Mouse (Mus musculus): ENCODE data around the gene Slc12a6.
"Not testable (repeated sequence)": the region's sequence is repeated elsewhere in the genome, so short reads cannot be mapped to it uniquely, and the experiment has no call there.

Slc12a6 gene

GRCm38 (mm10) chr2:112262779-112263295 lies 2.8 kb upstream of the Slc12a6 start:
- no peak for DNase-seq

GRCm38 (mm10) chr2:112264364-112264763 lies 1.3 kb upstream of the Slc12a6 start:
- no peak for DNase-seq

DNA sequence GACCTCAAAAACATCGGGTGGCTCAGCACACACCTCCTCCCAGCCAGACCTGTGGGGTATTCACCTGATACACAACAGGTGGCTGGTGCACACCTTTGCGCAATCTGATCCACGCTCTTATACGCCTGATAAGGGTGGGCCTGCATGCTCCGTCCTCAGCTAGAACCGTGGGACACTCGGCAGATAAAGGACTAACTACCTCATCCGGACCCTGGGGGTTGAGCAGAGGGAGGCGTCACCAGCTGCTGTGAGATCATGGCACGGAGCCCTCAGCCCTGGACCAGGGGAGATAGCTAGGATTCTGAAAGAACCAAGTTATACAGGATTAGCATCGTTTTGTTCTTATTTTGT lies 592 bp downstream of the Slc12a6 start, which contains the start of gene Gm21985:
Gene Gm21985 (plus strand): TSS at position 73 of the 351 bp plus-strand sequence.
- DNase-seq = peak in 1 of 2 experiments; percentile 53

DNA sequence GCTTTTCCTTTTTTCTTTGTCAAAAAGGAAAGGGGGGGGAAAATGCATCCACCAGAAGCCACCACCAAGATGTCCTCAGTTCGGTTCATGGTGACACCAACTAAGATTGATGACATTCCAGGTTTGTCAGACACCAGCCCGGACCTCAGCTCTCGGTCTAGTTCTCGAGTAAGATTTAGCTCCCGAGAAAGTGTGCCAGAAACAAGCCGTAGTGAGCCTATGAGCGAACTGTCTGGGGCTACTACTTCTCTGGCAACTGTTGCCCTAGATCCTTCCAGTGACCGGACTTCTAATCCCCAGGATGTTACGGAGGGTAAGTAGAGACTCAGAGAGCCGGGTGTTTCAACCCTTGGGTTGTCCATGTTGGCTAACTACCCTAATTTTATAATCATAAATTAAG lies 1.2 kb downstream of the Slc12a6 start:
- DNase-seq = no peak

GRCm38 (mm10) chr2:112267547-112268269 lies 2.1 kb downstream of the Slc12a6 start:
- DNase-seq = no peak

DNA sequence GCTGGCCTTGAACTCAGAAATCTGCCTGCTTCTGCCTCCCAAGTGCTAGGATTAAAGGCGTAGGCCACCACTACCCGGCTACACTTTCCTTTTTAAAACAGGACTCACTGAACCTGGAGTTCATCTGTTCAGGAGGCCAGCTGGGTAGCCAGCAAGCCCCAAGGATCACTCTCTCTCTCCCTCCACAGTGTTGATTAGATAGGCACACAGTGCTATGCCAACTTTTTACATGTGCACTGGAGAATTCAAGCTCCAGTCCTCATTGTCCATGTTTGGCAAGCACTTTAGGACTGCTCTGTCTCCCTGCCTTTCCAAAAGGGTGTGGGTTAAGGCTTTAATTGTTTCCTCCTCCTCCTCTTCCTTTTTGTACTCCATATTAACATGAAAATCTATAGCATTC lies 4.4 kb downstream of the Slc12a6 start:
- no peak for DNase-seq

- DNase-seq = no peak
These were observed 7.3 kb downstream of the Slc12a6 start for GRCm38 (mm10) chr2:112272909-112273308.

GRCm38 (mm10) chr2:112273474-112273873 lies 7.8 kb downstream of the Slc12a6 start:
- DNase-seq = no peak

DNA sequence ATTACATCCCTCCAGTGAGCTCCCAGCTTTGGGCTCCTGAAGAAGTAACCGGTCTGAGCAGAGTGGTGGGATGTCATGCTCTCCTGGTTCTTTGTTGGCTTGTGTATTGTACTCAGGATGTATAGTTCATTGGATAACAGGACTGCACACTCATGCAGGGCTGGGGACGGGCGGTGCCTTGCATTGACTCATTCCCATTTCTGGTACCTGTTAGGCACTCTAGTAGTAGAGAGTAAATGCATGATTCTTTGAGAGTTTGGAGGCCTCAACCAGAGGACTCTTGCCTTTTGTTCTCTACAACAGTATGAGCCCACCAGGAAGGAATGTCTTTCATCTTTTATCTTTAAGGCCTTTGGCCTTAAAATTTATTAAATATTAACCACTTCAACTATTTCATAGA lies 11.2 kb downstream of the Slc12a6 start:
- no peak for DNase-seq

DNA sequence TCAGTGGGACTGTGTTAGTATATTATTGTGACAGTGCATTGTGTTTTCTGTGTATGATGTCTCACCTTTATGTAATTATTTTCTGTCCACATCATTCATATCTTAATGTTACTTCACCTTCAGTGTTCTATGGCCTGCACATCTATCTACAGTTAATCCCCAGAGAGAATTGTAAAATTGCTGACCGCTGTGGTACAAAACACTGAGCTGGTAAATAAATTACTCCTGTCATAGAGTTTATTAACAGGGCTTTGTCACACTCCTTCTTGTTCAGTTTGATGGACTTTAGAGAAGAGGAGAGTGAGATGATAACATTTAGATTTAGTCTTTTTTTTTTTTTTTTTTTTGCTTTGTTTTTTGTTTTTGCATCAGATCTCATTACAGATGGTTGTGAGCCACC lies 17.2 kb downstream of the Slc12a6 start:
- DNase-seq = peak in 1 of 2 experiments; percentile 33

DNA sequence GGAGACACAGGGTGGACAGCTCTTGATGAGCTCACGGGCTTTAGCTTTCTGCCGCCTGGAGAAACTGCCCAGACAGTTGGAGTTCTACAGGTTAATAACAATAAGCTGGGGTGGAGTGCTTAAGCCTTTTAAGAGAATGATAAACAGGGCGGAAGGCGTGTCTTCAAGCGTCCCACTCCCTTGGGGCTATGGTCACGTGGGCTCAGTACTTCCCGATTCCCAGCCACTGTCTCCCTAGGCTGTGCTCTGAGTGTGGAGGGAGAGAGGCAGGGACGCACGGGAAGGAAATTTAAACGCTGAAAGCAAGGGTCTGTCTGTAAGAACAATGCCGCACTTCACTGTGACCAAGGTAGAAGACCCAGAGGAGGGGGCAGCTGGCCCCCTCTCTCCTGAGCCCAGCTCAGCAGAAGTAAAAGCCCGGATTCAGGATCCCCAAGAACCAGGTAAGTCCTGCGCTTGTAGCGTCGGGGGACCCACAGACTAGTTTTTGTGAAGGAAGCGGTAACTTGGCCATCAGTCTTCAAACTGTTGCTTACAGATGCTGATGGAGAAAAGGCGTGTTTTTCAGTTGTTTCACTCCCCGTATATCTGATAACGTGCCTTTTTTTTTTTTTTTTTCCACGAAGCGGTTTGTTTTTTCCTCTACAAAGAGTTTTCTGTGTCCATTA lies 18.9 kb downstream of the Slc12a6 start:
- DNase-seq = peak; percentile 81 to 82

GRCm38 (mm10) chr2:112285031-112285390 lies 19.4 kb downstream of the Slc12a6 start:
- DNase-seq = no peak

DNA sequence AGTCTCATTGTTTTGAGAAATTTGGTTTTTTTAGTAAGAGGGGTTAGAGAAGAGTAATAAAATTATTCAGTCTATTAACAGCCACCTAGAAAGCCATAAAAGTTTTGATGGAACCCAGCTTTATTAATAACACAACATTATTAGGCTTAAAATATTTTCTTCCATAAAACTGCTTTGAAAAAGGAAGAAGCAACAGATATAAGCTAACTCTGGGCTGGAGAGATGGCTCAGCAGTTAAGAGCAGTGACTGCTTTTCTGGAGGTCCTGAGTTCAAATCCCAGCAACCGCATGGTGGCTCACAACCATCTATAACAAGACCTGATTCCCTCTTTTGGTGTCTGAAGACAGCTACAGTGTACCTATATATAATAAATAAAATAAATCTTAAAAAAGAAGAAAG lies 20.4 kb downstream of the Slc12a6 start:
- not testable (repeated sequence) for DNase-seq

- DNase-seq = no peak
These were observed 21.4 kb downstream of the Slc12a6 start for GRCm38 (mm10) chr2:112287059-112287458.

DNA sequence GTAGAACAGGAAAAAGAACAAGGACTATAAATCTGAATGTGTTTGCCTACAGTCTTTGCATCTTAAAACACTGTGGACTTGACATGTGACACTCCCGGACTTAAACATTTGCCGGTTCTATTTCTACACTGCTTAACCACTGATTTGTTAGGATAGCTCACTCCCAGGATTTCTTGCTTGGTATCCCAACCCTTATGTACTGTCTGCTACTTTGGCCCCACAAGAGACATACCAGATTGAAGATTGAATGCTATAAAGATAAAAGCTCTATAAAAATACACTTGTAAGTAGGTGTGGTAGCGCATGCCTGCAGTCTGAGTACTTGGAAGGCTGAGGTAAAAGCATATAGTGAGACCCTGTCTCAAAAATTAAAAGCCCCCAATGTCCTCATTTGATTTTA lies 23.9 kb downstream of the Slc12a6 start:
- DNase-seq = no peak

- no peak for DNase-seq
These were observed 27.2 kb downstream of the Slc12a6 start for GRCm38 (mm10) chr2:112292823-112293222.

DNA sequence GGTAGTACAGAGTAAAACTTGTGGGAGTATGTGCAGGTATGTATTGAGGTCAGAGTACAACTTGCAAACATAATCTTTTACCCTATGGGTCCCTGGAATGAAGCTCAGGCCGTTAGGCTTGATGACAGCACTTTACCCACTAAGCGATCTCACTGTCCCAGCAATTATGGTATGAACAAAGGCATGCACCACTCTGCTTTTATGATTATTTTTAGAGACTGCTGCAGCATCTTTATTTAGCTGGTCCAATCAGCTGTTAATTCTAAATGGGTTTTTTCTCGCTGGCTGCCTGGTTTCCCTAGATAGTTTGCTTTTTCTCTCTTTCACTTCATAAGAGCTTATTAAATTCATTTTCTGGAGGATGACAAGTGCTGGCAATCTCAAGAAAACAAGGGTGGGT lies 30.6 kb downstream of the Slc12a6 start:
- no peak for DNase-seq

GRCm38 (mm10) chr2:112298221-112298620 lies 32.6 kb downstream of the Slc12a6 start:
- no peak for DNase-seq

- DNase-seq = no peak
These were observed 43.0 kb downstream of the Slc12a6 start for GRCm38 (mm10) chr2:112308671-112309070.

- DNase-seq = peak; percentile 12 to 22
These were observed 43.6 kb downstream of the Slc12a6 start for GRCm38 (mm10) chr2:112309161-112309600.

DNA sequence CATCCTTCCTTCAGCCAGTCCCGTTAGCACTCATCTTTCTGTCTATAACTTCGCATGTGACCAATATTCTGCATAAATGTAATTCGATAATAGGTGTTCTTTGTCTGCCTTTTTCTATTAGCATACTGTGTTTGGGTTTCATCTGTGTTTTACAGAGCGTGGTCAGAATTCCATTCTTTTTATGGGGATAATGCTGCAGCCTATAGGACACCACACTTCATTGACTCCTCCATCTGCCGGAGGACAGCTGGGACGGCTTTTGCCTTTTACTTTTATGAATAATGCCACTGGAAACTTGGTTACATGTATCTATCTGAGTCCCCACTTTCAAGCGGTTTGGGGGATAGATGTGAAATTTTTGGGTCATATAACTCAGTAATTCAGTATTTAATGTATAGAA lies 50.0 kb downstream of the Slc12a6 start:
- DNase-seq = no peak

GRCm38 (mm10) chr2:112318227-112318626 lies 52.6 kb downstream of the Slc12a6 start:
- no peak for DNase-seq

DNA sequence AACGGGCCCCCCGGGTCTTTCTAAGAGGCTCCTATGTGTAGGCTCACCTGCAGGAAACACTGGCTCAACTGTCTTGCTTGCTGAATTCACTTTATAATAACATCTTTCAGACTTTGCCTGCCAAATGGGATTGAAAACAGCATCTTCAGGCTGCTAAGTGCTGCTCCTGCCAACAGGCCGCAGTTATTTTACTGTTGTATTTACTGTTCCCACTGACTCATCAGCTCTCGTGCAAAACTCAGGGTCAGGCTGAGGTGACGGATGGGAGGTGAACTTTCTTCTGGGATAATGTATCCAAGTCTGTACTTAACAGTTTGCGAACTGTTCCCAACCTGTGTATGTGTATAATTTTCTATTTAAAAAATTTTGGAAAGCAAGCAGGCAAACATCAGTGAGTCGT lies 53.3 kb downstream of the Slc12a6 start:
- no peak for DNase-seq

DNA sequence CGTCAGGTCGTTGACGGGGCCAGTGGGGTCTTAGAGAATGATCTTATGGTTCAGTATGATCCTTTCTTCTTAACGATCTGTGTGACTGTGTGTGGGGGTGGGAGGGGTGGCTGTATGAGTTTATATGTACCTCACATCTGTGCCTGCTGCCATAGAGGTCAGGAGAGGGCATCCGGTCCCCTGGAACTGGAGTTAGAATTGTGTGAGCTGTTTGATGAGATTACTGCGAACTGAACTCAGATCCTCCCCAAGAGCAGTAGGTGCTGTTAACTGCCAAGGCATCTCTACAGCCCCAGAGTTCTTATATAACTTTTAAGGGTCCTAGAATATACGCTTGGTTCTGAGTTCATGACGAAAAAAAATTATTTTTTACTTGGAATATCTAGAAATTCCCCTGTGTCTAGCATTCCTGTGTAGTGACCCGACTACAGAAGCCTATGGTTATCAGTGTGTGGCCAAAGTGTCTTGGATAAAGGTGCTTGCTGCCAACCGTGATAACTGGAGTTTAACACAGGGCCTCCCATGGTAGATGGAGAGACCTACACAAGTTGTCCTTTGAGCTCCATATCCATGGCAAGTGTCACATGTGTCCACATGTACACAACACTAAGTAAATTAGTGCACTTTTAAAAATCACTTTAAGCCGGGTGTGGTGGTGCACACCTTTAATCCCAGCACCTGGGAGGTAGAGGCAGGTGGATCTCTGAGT lies 62.6 kb downstream of the Slc12a6 start:
- DNase-seq = no peak
